Mouse (Mus musculus) layer of hippocampus, postnatal 14 days (tissue): ENCODE results near the gene Lyrm4. TPM values are rescaled to one million over a fixed set of nuclear protein-coding genes. Genes with fewer than 3 reads are reported as not detected.
"Not testable (repeated sequence)": the region's sequence is repeated elsewhere in the genome, so short reads cannot be mapped to it uniquely, and the experiment has no call there.

Experiments
- DNase-seq, 2 experiments: peaks; one replicate each; pipeline ENCODE4 v3.0.0; 2021 to 2022; ENCODE audit warnings: low spot score in 2 of 2, mixed read lengths in 1 of 2
- total RNA-seq, 2 experiments: library from RNA; stranded (reverse); gene quantifications; 2 replicates each; pipeline ENCODE4 v1.2.3; 2021

The Lyrm4 gene
- total RNA-seq, 2 experiments from 2014 or later: 18.9 to 19.8 TPM

- no peak for DNase-seq
These were observed 119.7 kb downstream of the Lyrm4 start for GRCm38 (mm10) chr13:35997606-35998005.

- DNase-seq: no peak
These were observed 121.5 kb downstream of the Lyrm4 start for GRCm38 (mm10) chr13:35995696-35996426.

DNA sequence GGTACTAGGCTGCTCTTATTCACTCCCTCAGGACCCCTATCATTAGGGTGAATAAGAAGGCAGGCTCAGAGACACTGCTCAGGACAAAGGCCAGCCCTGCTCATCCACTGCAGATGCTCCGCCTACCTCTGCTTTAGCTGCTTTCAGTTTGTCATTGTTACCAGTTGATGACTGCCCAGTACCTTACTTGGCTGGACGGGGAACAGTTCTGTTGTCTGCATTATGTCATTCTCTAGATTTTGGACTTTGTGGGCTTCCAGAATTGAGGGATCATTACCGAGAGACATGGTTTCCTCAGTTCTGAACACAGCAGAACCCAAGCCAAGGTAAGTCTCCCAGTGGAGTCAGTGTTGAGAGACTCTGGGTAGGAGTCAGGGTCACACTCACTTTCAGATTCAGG lies 122.1 kb downstream of the Lyrm4 start:
- DNase-seq: no peak

GRCm38 (mm10) chr13:35994067-35994466 lies 123.3 kb downstream of the Lyrm4 start:
- DNase-seq: peak; percentile 42 to 80

DNA sequence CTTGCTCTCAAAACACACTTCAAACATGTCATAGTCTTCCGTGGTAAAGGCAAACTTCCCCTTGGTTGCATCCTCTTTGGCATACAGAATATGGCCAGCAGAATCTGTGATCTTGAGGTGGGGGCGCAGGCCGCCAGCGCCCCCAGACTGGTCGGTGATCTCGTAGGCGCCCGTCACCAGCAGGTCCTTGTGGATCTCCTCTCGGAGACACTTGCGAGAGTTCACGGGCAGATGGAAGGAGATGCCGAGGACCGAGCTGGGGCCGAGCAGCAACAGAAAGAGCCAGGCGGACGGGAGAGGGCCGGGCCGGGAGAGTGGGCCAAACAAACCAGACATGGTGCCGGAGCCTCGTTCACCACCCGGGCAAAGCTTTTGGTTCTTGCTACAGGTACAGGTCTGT lies 126.1 kb downstream of the Lyrm4 start:
- not testable (repeated sequence) for DNase-seq

GRCm38 (mm10) chr13:35989329-35989728 lies 128.0 kb downstream of the Lyrm4 start:
- DNase-seq: no peak

GRCm38 (mm10) chr13:35982985-35983384 lies 134.3 kb downstream of the Lyrm4 start:
- no peak for DNase-seq

- DNase-seq: no peak
These were observed 136.9 kb downstream of the Lyrm4 start for GRCm38 (mm10) chr13:35980471-35980870.

- DNase-seq: no peak
These were observed 140.4 kb downstream of the Lyrm4 start for GRCm38 (mm10) chr13:35976912-35977311.

GRCm38 (mm10) chr13:35969829-35970228 lies 147.5 kb downstream of the Lyrm4 start:
- DNase-seq: no peak

DNA sequence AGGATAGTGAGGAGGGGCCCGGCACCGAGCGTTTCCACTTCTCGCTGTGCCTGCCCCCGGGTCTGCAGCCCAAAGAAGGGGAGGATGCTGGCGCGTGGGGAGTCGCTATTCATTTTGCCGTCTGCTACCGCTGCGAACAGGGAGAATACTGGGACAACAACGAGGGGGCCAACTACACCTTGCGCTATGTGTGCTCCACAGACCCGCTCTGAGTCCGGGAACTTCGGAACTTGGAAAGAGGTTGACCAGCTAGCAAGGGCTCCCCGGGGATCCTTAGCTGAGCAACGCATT lies 147.9 kb downstream of the Lyrm4 start:
- DNase-seq: no peak

GRCm38 (mm10) chr13:35968719-35969430 lies 148.5 kb downstream of the Lyrm4 start:
- DNase-seq: no peak

GRCm38 (mm10) chr13:35968131-35968718 lies 149.1 kb downstream of the Lyrm4 start:
- no peak for DNase-seq

- no peak for DNase-seq
These were observed 149.6 kb downstream of the Lyrm4 start for GRCm38 (mm10) chr13:35967690-35968089.

- no peak for DNase-seq
These were observed 153.7 kb downstream of the Lyrm4 start for GRCm38 (mm10) chr13:35963583-35963982.

GRCm38 (mm10) chr13:35959391-35960067 lies 157.8 kb downstream of the Lyrm4 start:
- DNase-seq: no peak

DNA sequence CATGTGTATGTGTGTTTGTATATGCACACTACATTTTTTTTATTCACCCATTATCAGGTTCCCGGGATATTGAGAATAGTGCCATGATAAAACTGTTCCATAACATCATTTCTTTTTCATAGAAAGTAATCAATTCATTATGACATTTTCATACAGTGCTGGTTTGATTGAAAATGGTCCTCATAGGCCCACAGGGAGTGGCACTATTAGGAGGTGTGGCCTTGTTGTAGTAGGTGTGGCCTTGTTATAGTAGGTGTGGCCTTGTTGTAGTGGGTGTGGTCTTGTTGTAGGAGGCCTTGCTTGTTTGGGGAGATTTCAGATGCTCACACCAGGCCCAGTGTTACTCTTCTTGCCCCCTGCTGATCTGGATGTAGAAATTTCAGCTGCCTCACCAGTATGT lies 158.8 kb downstream of the Lyrm4 start, which contains the start of gene Ppp1r3g:
TSS of gene Ppp1r3g (plus strand) at position 301 of the 400 bp plus-strand sequence.
- DNase-seq: no peak

DNA sequence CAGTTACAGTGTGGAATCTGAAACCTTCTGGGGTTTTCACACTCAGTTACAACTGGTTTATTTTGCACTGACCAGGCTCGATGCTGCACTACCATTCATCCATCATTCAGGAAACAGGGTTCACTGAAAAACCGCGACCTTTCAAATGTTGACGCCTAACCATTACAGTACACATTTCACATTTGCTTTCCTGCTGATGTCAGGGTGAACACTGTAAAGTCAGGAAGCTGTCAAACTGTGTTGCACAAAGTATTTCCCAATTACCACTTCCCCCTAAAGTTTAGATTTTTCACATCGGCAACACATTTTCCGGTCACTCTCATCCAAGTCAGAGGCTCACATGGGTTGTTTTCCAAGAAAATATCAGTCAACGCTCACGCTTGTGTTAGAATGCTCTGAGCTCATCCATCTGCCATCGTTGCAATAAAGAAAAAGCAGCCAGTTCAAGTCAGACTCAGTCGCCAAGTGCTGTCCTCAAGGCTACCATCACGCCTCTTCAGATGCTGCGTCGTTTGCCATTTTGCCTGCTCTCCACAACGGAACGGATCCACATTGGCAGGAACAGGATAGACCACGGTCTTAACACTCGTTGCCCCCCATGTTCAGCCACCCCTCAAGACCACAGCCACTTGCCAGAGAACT lies 167.4 kb downstream of the Lyrm4 start:
- DNase-seq: no peak

DNA sequence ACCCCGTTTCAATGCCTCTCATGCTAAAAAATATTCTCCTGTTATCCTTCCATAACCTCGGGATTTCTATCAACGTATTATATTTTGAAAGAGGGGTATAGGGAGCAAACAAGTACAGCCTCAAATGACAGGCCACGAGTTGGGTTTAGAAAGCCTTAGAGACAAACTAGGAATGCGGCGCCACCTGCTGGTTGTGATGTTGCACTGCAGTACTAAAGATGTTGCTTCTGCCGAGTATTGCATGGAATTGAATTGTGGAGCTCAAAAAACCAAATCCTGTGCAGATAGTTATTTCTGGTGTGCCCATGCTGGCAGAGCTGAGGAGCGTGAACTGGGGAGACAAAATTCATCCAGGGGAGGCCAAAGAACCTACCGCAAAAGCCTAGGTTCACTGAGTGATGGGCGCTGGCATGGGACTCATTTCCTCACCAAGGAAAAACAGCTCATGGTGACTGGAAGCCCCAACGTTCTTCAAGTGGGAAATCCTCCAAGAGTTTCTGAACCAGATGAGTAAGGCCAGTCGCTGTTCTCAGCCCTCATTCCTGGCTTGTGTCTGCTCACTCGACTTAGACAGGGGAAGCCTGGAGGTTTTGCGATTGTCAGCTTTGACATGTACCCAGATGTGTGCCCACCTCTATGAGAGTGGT lies 169.8 kb downstream of the Lyrm4 start:
- DNase-seq: peak; percentile 80 to 88

DNA sequence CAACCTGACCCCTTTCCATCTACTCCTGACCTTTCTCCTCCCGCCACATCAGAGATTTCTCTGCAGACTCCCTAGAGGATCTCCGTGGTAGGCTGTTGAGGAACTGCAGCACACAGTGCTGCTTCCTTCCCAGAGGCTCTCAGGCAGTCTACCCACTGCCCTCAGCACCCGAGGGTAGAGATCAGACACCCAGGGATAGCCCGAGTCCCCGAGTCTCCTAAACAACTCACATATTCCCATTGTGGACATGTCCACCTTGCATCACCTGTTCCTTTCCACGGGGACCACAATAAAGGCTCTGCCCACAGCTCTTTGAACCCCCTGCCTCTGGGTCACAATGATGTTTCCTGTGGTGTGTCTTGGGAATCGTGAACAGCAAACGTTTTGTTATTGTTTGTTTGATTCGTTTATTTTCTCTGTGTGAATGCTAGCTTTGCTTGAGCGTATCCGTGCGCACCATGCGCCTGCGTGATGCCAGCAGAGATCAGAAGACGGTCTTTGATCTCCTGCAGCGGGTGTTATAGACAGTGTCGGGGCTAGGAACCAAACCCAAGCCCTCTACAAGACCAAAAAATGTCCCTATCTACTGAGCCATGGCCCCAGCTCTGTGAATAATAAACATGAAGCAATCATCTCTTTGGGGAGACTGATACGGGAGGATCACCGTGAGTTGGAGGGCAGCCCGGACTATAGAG lies 170.5 kb downstream of the Lyrm4 start:
- no peak for DNase-seq
